Mouse (Mus musculus): Measurements from ENCODE around the gene Erich3.

The Erich3 gene

GRCm38 (mm10) chr3:154771651-154772050 is 108.0 kb downstream of the Erich3 start:
- DNase-seq (ENCODE audit: low spot score in 2 of 2), result no peak

DNA sequence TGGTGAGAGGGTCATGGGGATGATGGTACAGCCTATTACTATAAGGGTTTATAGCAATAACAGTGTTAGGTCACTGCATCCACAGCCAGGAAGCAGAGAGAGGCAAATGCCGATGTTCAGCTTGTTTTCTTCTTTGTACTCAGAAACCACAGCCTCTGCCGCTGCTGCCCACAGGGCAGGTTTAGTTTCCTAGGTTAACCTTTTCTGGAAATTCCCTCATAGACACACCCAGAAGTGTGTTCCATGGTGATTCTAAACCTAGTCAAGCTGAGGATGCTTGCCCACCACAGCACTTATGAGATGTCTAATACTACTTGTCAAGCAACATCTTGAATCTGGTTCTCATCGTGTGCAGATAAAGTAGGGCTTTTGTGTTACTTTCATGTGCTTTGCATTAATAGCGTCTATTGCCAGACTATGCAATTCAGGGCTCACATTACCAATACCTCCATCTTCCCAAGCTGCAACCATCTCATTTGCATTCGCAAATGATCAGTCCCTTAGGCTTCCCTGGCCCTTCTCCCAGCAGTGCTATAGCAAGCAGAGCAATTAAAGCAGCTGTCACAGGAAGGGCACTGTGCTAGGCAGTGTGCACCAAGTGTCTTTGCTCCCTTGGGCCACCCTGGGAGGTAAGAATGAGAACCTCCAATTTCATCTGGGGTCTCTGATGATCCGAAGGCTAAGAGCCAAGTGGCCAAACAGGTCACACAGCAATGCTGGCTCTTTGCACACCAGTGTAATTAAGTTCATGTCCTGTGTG is 115.4 kb downstream of the Erich3 start:
- peak in 1 of 2 experiments; percentile 25 for DNase-seq (ENCODE audit: low spot score in 2 of 2)

DNA sequence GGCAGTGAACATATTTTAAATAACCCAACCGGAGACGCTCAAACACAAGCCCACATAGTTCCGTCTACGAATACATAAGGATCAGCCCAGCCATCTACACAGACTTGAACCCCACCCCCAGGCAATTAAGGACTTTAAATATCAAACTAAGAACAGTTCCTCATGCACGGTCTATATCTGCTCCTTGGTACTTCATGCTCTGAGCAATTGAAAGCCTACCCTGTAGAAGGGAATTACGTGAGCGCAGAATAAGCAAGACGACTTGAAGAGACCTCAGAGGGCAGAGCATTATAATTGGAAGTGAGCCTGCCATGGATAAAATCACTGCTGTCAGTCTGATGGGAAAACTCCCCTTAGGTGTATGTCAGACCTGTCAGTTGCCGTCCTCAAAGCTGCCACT is 122.7 kb downstream of the Erich3 start:
- DNase-seq (ENCODE audit: low spot score in 2 of 2), result no peak

- no peak for DNase-seq (ENCODE audit: low spot score in 2 of 2)
Measured at GRCm38 (mm10) chr3:154787611-154788010, 124.0 kb downstream of the Erich3 start.

DNA sequence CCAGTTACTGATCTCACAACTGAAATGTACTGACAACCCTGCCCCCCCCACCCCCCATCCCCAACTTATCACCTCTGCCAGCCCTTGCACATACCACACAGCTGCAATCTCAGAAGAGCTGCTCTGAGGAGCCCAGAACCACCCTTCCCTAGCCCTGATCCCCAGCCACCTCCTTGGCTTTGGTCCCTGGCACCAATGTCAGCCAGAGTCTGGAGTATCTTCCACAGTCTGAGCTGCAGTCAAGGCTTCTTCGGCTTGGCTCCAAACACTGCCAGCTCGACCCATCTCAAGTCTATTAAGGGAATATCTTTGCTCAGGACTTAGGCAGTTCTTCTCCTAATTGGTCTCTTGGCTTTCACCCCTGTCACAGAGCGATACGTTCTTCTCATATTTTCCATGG is 129.9 kb downstream of the Erich3 start:
- DNase-seq (ENCODE audit: low spot score in 2 of 2), result no peak

DNA sequence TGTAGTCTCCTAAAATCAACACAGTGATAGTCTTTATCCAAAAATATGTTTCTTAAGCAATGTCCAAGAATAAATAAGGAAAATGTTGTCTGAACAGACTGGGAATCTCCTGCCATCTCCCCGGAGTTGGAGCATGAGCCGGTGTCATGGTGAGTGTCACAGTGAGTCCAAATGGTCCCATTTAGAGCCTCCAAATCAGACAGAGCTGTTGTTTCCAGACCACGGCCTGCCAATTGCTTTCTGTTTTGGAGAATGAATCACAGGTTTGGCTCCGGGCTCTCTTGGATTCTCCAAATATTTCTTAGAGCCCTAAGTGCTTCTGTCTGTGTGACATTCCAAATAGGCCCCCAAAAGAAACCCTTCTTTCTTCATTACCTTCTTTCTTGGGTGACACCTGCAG is 135.1 kb downstream of the Erich3 start:
- no peak for DNase-seq (ENCODE audit: low spot score in 2 of 2)

DNA sequence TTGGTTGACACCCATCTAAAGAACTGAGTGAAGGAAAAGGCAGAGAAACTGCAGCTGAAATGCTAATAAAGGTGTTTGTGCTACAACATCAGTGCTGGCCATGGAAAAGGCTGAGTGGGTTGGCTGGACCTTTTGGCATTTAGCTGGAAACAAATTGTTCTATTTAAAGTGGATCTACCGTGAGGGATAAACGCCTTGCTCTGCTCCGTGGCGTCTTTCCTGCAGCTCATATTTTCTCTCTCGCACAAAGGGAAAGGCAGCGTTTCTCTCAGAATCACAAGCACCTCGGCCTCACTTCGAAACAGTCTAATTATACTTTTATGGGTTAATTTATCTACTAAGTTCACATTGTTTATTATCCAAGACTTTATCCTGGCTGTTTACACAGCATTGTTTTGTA is 136.8 kb downstream of the Erich3 start:
- no peak for DNase-seq (ENCODE audit: low spot score in 2 of 2)

- no peak for DNase-seq (ENCODE audit: low spot score in 2 of 2)
Measured at GRCm38 (mm10) chr3:154800888-154801429, 137.3 kb downstream of the Erich3 start.

GRCm38 (mm10) chr3:154806626-154807025 is 143.0 kb downstream of the Erich3 start:
- no peak for DNase-seq (ENCODE audit: low spot score in 2 of 2)

DNA sequence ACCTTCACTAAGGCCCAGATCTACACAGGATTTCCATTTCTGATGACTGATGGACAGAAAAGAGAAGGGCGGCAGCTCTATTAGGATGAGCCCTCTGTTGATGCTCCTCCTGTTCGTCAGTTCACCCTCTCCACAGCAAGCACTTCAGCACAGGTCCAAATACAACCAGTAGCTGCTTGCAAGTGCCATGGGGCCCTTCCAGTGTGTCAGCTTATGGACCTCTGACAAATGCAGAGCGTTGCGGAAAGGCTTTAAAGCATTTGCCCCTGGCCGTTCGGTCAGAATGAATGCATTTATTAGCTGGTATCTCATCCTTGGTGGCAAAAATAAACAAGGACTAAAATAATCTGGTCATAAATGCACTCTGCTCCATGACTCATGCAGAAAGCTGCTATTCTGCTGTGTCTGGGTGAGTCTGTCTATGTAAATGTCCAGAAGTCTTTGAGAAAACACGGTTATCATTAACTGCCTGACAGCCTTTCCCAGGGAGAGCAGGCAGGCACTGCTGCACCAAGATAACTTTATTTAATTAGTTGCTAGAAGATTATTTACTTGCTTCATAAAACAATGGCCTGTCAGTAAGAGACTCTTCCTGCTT is 146.7 kb downstream of the Erich3 start:
- no peak for DNase-seq (ENCODE audit: low spot score in 2 of 2)

- no peak for DNase-seq (ENCODE audit: low spot score in 2 of 2)
Measured at GRCm38 (mm10) chr3:154811281-154811680, 147.6 kb downstream of the Erich3 start.

DNA sequence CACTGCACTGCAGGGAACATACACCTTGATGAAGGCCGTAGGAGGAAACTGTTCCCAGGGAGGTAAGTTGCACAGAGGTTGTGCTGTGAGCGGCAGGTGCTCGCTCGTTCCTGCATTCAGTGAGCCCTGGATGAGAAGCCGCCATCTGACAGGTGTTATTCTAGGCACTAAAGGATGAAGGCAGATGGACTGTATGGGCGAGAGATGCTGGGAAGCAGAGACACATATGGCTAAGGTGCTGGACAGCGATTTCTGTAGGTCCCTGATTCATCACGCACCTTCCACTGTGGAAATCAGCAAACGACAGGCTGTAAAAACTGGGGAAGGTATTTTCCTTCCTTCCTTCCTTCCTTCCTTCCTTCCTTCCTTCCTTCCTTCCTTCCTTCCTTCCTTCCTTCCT is 148.2 kb downstream of the Erich3 start:
- no peak for DNase-seq (ENCODE audit: low spot score in 2 of 2)

GRCm38 (mm10) chr3:154812893-154813292 is 149.2 kb downstream of the Erich3 start:
- DNase-seq (ENCODE audit: low spot score in 2 of 2), result no peak

DNA sequence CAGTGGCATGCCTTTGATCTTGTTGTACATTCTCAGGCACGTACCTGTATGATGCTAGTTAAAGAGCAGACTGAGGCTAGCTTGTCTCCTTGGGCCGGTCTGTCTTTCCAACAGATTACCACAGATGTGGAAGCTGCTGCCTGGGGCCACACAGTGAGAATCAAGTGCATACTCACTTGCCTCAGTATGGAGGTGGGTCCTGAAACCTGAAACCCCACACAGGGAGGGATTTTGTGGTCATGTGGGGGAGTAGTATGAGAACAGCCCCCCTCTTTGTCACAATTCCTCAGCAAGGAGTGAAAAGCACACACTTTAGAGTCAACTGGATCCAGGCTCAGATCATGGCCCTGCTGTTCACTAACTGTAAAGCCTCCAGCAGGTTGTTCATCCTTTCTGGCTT is 151.9 kb downstream of the Erich3 start:
- no peak for DNase-seq (ENCODE audit: low spot score in 2 of 2)

DNA sequence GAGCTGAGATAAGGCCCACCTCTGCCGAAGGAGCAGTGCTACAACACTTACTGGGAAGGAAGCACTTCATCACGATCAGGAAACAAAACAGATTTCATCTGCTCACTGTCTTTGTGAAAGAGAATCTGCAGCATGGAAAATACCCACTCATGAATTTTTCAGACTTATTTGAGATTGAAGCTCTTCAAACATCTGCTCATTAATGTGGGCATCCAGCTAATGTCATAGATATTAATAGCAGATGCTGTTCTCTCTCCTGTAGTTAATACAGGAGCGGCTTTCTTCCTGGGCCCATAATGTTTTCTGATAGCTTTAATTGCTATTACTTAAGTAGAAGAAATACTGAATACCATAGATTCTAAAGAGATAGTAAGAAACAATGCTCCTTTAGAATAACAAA is 152.6 kb downstream of the Erich3 start:
- no peak for DNase-seq (ENCODE audit: low spot score in 2 of 2)

DNA sequence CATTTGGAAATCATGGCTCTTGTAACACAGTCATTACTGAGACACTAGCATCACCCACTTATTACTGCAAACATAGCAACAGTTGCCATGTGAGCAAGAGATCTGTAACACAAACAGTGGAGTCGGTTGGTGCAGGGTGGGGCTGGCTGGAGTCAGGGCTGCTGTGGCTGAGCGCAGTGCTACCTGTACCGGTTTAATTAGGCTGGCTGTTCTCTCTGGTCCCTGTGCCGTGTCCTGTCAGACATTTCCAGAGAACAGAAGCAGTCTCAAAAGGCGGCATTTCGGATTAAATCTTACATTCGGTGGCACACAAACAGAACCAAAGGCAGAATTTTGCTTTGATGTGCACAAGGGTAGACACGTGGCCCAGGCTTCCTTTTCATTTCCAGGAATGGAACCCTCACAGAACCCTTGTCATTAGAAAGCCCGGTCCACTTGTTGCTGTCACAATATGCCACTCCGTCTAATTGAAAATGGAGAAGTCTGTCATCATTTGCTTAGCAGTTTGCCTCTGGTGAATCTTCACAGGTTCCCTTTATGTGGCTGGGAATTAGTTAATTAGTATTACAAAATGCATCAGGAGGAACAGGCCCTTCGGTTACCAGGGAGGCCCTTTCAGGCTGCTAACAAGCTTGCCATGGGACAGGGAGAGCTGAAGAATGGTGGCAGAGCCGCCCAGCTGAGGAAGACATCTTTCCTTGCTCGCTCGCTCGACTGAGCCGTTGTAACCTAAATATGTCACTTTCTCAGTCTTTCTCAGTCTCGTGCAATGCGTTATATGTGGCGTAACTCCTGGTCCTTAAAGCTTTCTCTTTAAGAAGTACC is 153.4 kb downstream of the Erich3 start:
- no peak for DNase-seq (ENCODE audit: low spot score in 2 of 2)

Measured in urinary bladder, postnatal 4 days (tissue).